Mouse (Mus musculus): Measurements from ENCODE around the gene Dock10.

The Dock10 gene

DNA sequence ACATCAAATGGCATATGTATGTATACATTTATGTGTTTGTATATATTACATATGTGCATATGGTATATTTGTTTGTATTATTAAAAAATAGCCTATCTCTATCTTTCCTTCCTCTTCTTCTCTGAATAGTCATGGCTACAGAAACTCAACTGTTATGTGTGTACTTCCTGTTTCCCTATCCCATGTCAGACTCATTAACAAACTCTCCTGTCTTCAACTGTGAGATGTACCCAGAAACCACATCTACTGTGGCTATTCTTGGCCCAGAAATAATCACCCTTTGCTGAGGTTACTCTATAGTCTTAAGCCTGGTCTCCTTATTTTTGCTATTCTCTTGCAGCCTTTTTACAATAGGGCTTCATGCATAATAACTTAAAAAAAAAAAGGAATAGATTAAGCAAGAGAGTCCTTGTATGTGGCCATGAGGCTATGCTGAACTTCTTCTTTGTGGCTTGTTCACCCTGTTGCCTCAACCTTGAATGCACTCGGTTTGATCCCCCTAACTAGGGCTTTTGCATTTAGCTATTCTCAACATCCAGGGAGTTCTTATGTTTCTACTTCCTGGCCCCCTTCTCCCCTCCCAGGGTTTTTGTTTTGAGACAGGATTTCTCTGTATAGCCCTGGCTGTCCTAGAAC is 306.3 kb downstream of the Dock10 start:
- no peak for DNase-seq

Data from heart, adult 11 months (tissue).